ENCODE assay signal across 24 mouse cellular contexts in the genomic region with DNA sequence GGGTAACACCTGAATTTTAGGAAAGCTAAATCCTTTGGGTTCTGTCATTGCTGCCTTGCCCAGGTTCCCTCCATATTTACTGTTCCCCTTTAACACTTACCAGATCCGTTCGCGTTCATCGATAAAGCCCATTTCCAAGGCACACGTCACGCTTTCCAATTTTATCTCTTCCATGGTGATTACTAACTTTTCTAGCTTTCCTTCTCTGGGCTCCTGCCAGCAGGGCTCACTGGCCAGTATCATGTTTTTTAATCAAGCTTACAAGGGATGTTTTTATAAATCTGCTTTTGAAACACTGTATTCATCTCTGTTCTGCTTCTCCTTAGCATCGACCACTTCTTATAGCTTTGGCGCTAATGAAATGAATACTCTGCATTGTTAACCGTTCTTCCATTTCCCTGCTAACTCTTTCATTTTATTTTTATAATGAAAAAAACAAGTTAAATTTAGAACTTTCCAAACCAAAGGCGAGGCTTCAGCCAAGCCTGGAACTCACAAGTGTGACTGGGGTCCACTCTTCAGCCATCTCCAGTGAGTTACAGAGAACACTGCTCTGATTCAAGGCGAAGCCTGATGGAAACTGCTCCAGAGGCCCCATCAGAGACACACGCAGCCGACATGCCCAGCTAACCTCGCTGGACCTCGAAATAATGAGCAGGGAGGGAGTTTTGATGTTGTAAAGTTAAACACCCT. TPM values are rescaled to one million over a fixed set of nuclear protein-coding genes. Genes with fewer than 3 reads are reported as not detected.
A peak's percentile ranks its signal among the peaks of the same experiment; 100 is the strongest.
DNase-seq lines count a peak whose midpoint lies in the region; ATAC-seq lines count a peak whose summit lies in the region.
"Had no signal": no experiment of that assay in that cellular context is flagged by ENCODE, and none has a peak within 500 bp of the region (broad histone marks: within the 10 kb centered on the region; RNA-seq: fewer than 3 reads in every experiment).

No protein-coding gene starts in this region.

- H3K27ac ChIP-seq in forebrain, embryonic 13.5 days, result 0 out of 2 replicates have a peak overlapping the region, but pooled peaks have one; percentile 11
- H3K27ac ChIP-seq in forebrain, embryonic 16.5 days (ENCODE audit: low read length), result no peak overlapping the region
- H3K27ac ChIP-seq in hindbrain, embryonic 16.5 days (ENCODE audit: low read depth, low read length), result no peak overlapping the region
- H3K27ac ChIP-seq in hindbrain, embryonic 14.5 days, result no peak overlapping the region
- H3K27ac ChIP-seq in midbrain, embryonic 15.5 days, result 0 out of 2 replicates have a peak overlapping the region, but pooled peaks have one; percentile 17
- H3K27ac ChIP-seq in midbrain, embryonic 10.5 days (replicated peaks), result no peak overlapping the region
- 0 out of 2 replicates have a peak overlapping the region, but pooled peaks have one; percentile 20 for H3K27ac ChIP-seq in neural tube, embryonic 15.5 days (replicated peaks)
- H3K27ac ChIP-seq: heart, adult 2 months; intestine, embryonic 15.5 days; macrophage; stomach, embryonic 15.5 days had no signal

- 0 out of 2 replicates have a peak, but pooled peaks cover 8% of the 10 kb centered on the region for H3K36me3 ChIP-seq in forebrain, embryonic 13.5 days (ENCODE audit: poor library complexity, severe bottlenecking)
- H3K36me3 ChIP-seq in forebrain, embryonic 16.5 days (ENCODE audit: control insufficient read depth, insufficient read depth), result no peaks in the 10 kb centered on the region
- no peaks in the 10 kb centered on the region for H3K36me3 ChIP-seq in hindbrain, embryonic 16.5 days (ENCODE audit: control insufficient read depth, insufficient read depth, low read length)
- H3K36me3 ChIP-seq in hindbrain, embryonic 14.5 days (replicated peaks; ENCODE audit: control insufficient read depth, insufficient read depth), result no peaks in the 10 kb centered on the region
- H3K36me3 ChIP-seq in midbrain, embryonic 15.5 days (replicated peaks), result no peaks in the 10 kb centered on the region
- peaks cover 35% of the 10 kb centered on the region for H3K36me3 ChIP-seq in midbrain, embryonic 10.5 days
- H3K36me3 ChIP-seq in neural tube, embryonic 15.5 days, result no peaks in the 10 kb centered on the region
- H3K36me3 ChIP-seq: intestine, embryonic 15.5 days; stomach, embryonic 15.5 days had no signal

- H3K27me3 ChIP-seq in forebrain, embryonic 13.5 days, result no peaks in the 10 kb centered on the region
- no peaks in the 10 kb centered on the region for H3K27me3 ChIP-seq in forebrain, embryonic 16.5 days (replicated peaks; ENCODE audit: control insufficient read depth, insufficient read depth, low read length)
- no peaks in the 10 kb centered on the region for H3K27me3 ChIP-seq in hindbrain, embryonic 16.5 days (replicated peaks; ENCODE audit: control insufficient read depth, insufficient read depth, low read length)
- no peaks in the 10 kb centered on the region for H3K27me3 ChIP-seq in hindbrain, embryonic 14.5 days (ENCODE audit: control insufficient read depth, insufficient read depth, low read length)
- H3K27me3 ChIP-seq in midbrain, embryonic 15.5 days (replicated peaks), result no peaks in the 10 kb centered on the region
- H3K27me3 ChIP-seq in midbrain, embryonic 10.5 days (ENCODE audit: low read depth, poor library complexity, severe bottlenecking), result no peaks in the 10 kb centered on the region
- no peaks in the 10 kb centered on the region for H3K27me3 ChIP-seq in neural tube, embryonic 15.5 days (replicated peaks)
- H3K27me3 ChIP-seq: intestine, embryonic 15.5 days; Patski; stomach, embryonic 15.5 days had no signal

- no peak overlapping the region for H3K4me3 ChIP-seq in forebrain, embryonic 13.5 days
- H3K4me3 ChIP-seq in forebrain, embryonic 16.5 days (replicated peaks; ENCODE audit: low read length), result no peak overlapping the region
- no peak overlapping the region for H3K4me3 ChIP-seq in hindbrain, embryonic 16.5 days (ENCODE audit: low read length)
- H3K4me3 ChIP-seq in hindbrain, embryonic 14.5 days (replicated peaks; ENCODE audit: low read length), result no peak overlapping the region
- no peak overlapping the region for H3K4me3 ChIP-seq in midbrain, embryonic 15.5 days
- H3K4me3 ChIP-seq in midbrain, embryonic 10.5 days, result no peak overlapping the region
- no peak overlapping the region for H3K4me3 ChIP-seq in neural tube, embryonic 15.5 days (replicated peaks)
- H3K4me3 ChIP-seq: heart, adult 2 months; intestine, embryonic 15.5 days; stomach, embryonic 15.5 days had no signal

- peaks cover 7% of the 10 kb centered on the region; the same call in 1 of the 2 replicates for H3K4me1 ChIP-seq in forebrain, embryonic 13.5 days
- peaks cover 3% of the 10 kb centered on the region; the same call in 1 of the 2 replicates for H3K4me1 ChIP-seq in forebrain, embryonic 16.5 days (replicated peaks; ENCODE audit: control insufficient read depth, insufficient read depth, low read length)
- H3K4me1 ChIP-seq in hindbrain, embryonic 16.5 days (ENCODE audit: control insufficient read depth, insufficient read depth, low read depth, low read length), result peaks cover 3% of the 10 kb centered on the region
- peaks cover 3% of the 10 kb centered on the region; the same call in 1 of the 2 replicates for H3K4me1 ChIP-seq in hindbrain, embryonic 14.5 days (replicated peaks; ENCODE audit: control insufficient read depth, insufficient read depth, low read length)
- H3K4me1 ChIP-seq in midbrain, embryonic 15.5 days, result peaks cover 4% of the 10 kb centered on the region; the same call in 1 of the 2 replicates
- H3K4me1 ChIP-seq in midbrain, embryonic 10.5 days, result no peaks in the 10 kb centered on the region
- peaks cover 13% of the 10 kb centered on the region for H3K4me1 ChIP-seq in neural tube, embryonic 15.5 days

- H3K9me3 ChIP-seq in forebrain, embryonic 13.5 days (replicated peaks), result no peaks in the 10 kb centered on the region
- no peaks in the 10 kb centered on the region for H3K9me3 ChIP-seq in forebrain, embryonic 16.5 days (ENCODE audit: control insufficient read depth, low read length)
- no peaks in the 10 kb centered on the region for H3K9me3 ChIP-seq in hindbrain, embryonic 16.5 days (ENCODE audit: control insufficient read depth, low read length)
- no peaks in the 10 kb centered on the region for H3K9me3 ChIP-seq in hindbrain, embryonic 14.5 days (ENCODE audit: control insufficient read depth, low read length)
- H3K9me3 ChIP-seq in midbrain, embryonic 15.5 days, result no peaks in the 10 kb centered on the region
- no peaks in the 10 kb centered on the region for H3K9me3 ChIP-seq in midbrain, embryonic 10.5 days (replicated peaks)
- H3K9me3 ChIP-seq in neural tube, embryonic 15.5 days (replicated peaks), result no peaks in the 10 kb centered on the region
- H3K9me3 ChIP-seq: intestine, embryonic 15.5 days; stomach, embryonic 15.5 days had no signal

- H3K4me2 ChIP-seq in forebrain, embryonic 13.5 days, result no peak overlapping the region
- no peak overlapping the region for H3K4me2 ChIP-seq in forebrain, embryonic 16.5 days (ENCODE audit: low read length)
- 0 out of 2 replicates have a peak overlapping the region, but pooled peaks have one; percentile 3 for H3K4me2 ChIP-seq in hindbrain, embryonic 16.5 days (ENCODE audit: low read length)
- H3K4me2 ChIP-seq in hindbrain, embryonic 14.5 days (replicated peaks), result no peak overlapping the region
- no peak overlapping the region for H3K4me2 ChIP-seq in midbrain, embryonic 15.5 days
- H3K4me2 ChIP-seq in neural tube, embryonic 15.5 days, result no peak overlapping the region
- H3K4me2 ChIP-seq: intestine, embryonic 15.5 days; liver, embryonic 11.5 days; midbrain, embryonic 11.5 days; stomach, embryonic 15.5 days had no signal

- no peak overlapping the region for H3K9ac ChIP-seq in forebrain, embryonic 13.5 days
- H3K9ac ChIP-seq in forebrain, embryonic 16.5 days (replicated peaks; ENCODE audit: low read depth, low read length), result no peak overlapping the region
- no peak overlapping the region for H3K9ac ChIP-seq in hindbrain, embryonic 16.5 days (ENCODE audit: low read depth, low read length)
- H3K9ac ChIP-seq in hindbrain, embryonic 14.5 days, result no peak overlapping the region
- no peak overlapping the region for H3K9ac ChIP-seq in midbrain, embryonic 15.5 days
- no peak overlapping the region for H3K9ac ChIP-seq in neural tube, embryonic 15.5 days (replicated peaks)
- H3K9ac ChIP-seq: forebrain, postnatal 0 days; intestine, embryonic 15.5 days; stomach, embryonic 15.5 days had no signal

- no peak for DNase-seq in hindbrain, embryonic 14.5 days (ENCODE audit: low spot score)
- no peak for DNase-seq in midbrain, embryonic 10.5 days (ENCODE audit: low spot score)
- DNase-seq in cerebellum, adult 11 months, result no peak
- DNase-seq: adrenal gland, adult 8-10 months; forebrain, postnatal 0 days; gastrocnemius, postnatal 25 days; heart, adult 2 months; heart, postnatal 4 days; kidney, postnatal 4 days; lung, adult 18-20 months; thymus, adult 18-20 months; thymus, postnatal 4 days had no signal

- ATAC-seq in forebrain, embryonic 13.5 days, result no peak
- no peak for ATAC-seq in forebrain, embryonic 16.5 days
- ATAC-seq in hindbrain, embryonic 16.5 days, result no peak
- no peak for ATAC-seq in hindbrain, embryonic 14.5 days (ENCODE audit: low FRiP score)
- no peak for ATAC-seq in midbrain, embryonic 15.5 days (replicated peaks)
- no peak for ATAC-seq in neural tube, embryonic 15.5 days (ENCODE audit: low FRiP score)
- ATAC-seq: CD4-positive, CD25-positive, alpha-beta regulatory T cell, adult 4 months; forebrain, postnatal 0 days; intestine, embryonic 15.5 days; Patski had no signal

- 81% methylated on average over 15 of the region's 15 CpGs for WGBS in forebrain, embryonic 13.5 days
- 59% methylated on average over 15 of the region's 15 CpGs for WGBS in forebrain, embryonic 16.5 days
- 65% methylated on average over 15 of the region's 15 CpGs for WGBS in hindbrain, embryonic 16.5 days
- 77% methylated on average over 15 of the region's 15 CpGs for WGBS in hindbrain, embryonic 14.5 days
- 79% methylated on average over 15 of the region's 15 CpGs for WGBS in midbrain, embryonic 15.5 days
- WGBS in midbrain, embryonic 10.5 days, result 92% methylated on average over 15 of the region's 15 CpGs
- WGBS in neural tube, embryonic 15.5 days, result 57% methylated on average over 15 of the region's 15 CpGs

RNA-seq across cellular contexts. Expression of gene Ldlrad3, which starts 10.3 kb away (rescaled TPM):
- polyA plus RNA-seq in forebrain, embryonic 13.5 days (2015; fragmentation: Nextera tagmentation; extraction: Ambion mirVana), result 35.9 and 39.6 TPM in 2 replicates
- polyA plus RNA-seq in forebrain, embryonic 16.5 days (2015; fragmentation: Nextera tagmentation; extraction: Ambion mirVana), result 29.0 and 30.6 TPM in 2 replicates
- polyA plus RNA-seq in hindbrain, embryonic 16.5 days (2015; fragmentation: Nextera tagmentation; extraction: Ambion mirVana), result 24.6 and 30.3 TPM in 2 replicates
- polyA plus RNA-seq in hindbrain, embryonic 14.5 days (2014; fragmentation: Nextera tagmentation; extraction: Ambion mirVana), result 28.4 and 29.4 TPM in 2 replicates
- 29.6 and 31.2 TPM in 2 replicates for polyA plus RNA-seq in midbrain, embryonic 15.5 days (2015; fragmentation: Nextera tagmentation; extraction: Ambion mirVana)
- 55.8 and 64.8 TPM in 2 replicates for polyA plus RNA-seq in midbrain, embryonic 10.5 days (2016; fragmentation: Nextera tagmentation; extraction: Ambion mirVana)
- 30.7 and 32.6 TPM in 2 replicates for polyA plus RNA-seq in neural tube, embryonic 15.5 days (2015; fragmentation: Nextera tagmentation; extraction: Ambion mirVana)

Comparison
In these comparisons a context has a peak if more than half of its experiments do, and no peak if none do; other contexts are left out.
1. H3K27ac ChIP-seq: peak in forebrain, embryonic 13.5 days (single experiment), midbrain, embryonic 15.5 days (single experiment) and neural tube, embryonic 15.5 days (single experiment); none in forebrain, embryonic 16.5 days (single experiment), hindbrain, embryonic 16.5 days (single experiment), hindbrain, embryonic 14.5 days (single experiment) and midbrain, embryonic 10.5 days (single experiment).